Mouse (Mus musculus) forebrain, embryonic 13.5 days (tissue): ENCODE data around the gene Fryl. TPM values are rescaled to one million over a fixed set of nuclear protein-coding genes. Genes with fewer than 3 reads are reported as not detected.

Experiments used
- ATAC-seq: fragments of 200-750 bp; cut with Nextera tagmentation; 2 replicates; pipeline ENCODE4 v1.8.0; 2017
- H3K27ac ChIP-seq: fragments of 300-500 bp; sonication (generic); 2 replicates; pipeline ENCODE4 v1.5.1; 2015; ENCODE audit warnings: inconsistent platforms, mild to moderate bottlenecking, moderate library complexity
- H3K27me3 ChIP-seq: fragments of 300-500 bp; sonication (generic); 2 replicates; pipeline ENCODE4 v1.6.1; 2015; ENCODE audit warnings: mild to moderate bottlenecking, inconsistent platforms
- H3K36me3 ChIP-seq: fragments of 300-500 bp; sonication (generic); 2 replicates; pipeline ENCODE4 v1.6.1; 2015; ENCODE audit warnings: mild to moderate bottlenecking, inconsistent platforms; ENCODE audit not compliant: poor library complexity, severe bottlenecking
- H3K4me1 ChIP-seq: fragments of 300-500 bp; sonication (generic); 2 replicates; pipeline ENCODE4 v1.6.1; 2015; ENCODE audit warnings: inconsistent platforms
- H3K4me2 ChIP-seq: fragments of 300-500 bp; sonication (generic); 2 replicates; pipeline ENCODE4 v1.6.1; 2015; ENCODE audit warnings: inconsistent platforms, mild to moderate bottlenecking, moderate library complexity
- H3K4me3 ChIP-seq: fragments of 300-500 bp; sonication (generic); 2 replicates; pipeline ENCODE4 v1.5.1; 2015; ENCODE audit warnings: mild to moderate bottlenecking, inconsistent platforms
- H3K9ac ChIP-seq: fragments of 300-500 bp; sonication (generic); 2 replicates; pipeline ENCODE4 v1.6.1; 2015; ENCODE audit warnings: mild to moderate bottlenecking, inconsistent platforms
- H3K9me3 ChIP-seq: fragments of 300-500 bp; sonication (generic); replicated peaks from 2 replicates; pipeline ENCODE4 v1.6.1; 2016; ENCODE audit warnings: inconsistent platforms
- WGBS: fragments of 180-500 bp; shearing (Covaris S2); methylation state at CpG from one replicate; pipeline ENCODE4 v1.1.7; 2015; 5-methylcytosine and 5-hydroxymethylcytosine counted together
- polyA plus RNA-seq: library from polyadenylated mRNA; unstranded; fragments of >200 nt; fragmentation: Nextera tagmentation; extraction: Ambion mirVana; gene quantifications from 2 replicates; pipeline ENCODE4 v1.2.1, GENCODE M21; 2015

Fryl gene
- polyA plus RNA-seq, 1 experiment from 2014 or later = 46.7 TPM

- Histone ChIP-seq H3K4me2 (no peak overlapping the region), H3K4me3 (no peak overlapping the region), H3K36me3 (peaks cover 24% of the 10 kb centered on the region), H3K27me3 (no peaks in the 10 kb centered on the region), H3K4me1 (peaks cover 22% of the 10 kb centered on the region), H3K9me3 (no peaks in the 10 kb centered on the region), H3K9ac (no peak overlapping the region), H3K27ac (no peak overlapping the region)
- WGBS = 85% methylated on average over 15 of the region's 15 CpGs
- no peak for ATAC-seq
These were observed 44.5 kb downstream of the Fryl start for GRCm38 (mm10) chr5:73211961-73212360.

- 89% methylated on average over 6 of the region's 6 CpGs for WGBS
These were observed 45.5 kb downstream of the Fryl start for GRCm38 (mm10) chr5:73210971-73211315.

DNA sequence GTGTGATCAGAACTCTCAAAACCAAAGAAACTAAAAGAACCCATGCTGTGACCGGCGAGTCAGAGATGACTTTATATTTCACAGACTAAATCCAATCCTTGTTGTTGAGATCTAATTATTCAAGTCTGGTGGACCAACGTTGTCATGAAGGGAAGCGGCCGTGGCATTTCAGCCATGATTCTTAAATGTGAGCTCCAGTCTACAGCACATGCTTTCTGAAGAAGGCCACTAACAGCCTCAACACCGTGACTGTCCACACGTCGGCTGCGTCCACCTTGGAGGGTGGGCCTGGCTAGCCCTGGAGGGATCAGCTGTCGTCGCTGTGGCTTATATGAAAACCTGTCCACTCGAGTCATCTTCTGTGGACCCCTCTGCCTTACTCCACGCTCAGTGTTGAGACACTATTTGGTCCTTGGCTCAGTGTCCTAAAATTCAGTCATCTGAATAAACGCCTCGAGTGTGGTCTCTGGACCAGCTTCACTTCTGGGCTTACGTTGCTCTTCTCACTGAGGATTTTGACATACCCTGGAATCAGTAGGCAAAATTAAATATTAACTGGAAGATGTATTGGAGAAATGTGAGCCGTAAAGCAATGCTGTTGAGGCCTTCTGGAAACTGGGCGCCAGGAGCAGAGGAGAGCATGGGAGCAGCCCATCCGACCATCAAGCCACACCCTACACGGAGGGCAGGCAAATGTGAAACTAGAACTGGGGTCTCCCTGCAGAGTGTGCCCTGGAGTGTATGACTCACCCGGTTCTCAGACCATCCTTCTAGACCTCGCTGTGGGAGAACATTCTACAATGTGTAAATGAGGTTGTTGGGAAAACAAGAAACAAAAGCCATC lies 46.1 kb downstream of the Fryl start:
- peak overlapping the region; percentile 31; the same call in 1 of the 2 replicates for H3K27ac ChIP-seq

More at GRCm38 (mm10) chr5:73210971-73211315, 45.5 kb downstream of the Fryl start:
- no peaks in the 10 kb centered on the region for H3K27me3 ChIP-seq
- ATAC-seq = no peak
- H3K4me1 ChIP-seq = peaks cover 22% of the 10 kb centered on the region
- no peak overlapping the region for H3K27ac ChIP-seq
- no peak overlapping the region for H3K4me3 ChIP-seq
- no peak overlapping the region for H3K9ac ChIP-seq
- peaks cover 24% of the 10 kb centered on the region for H3K36me3 ChIP-seq
- H3K9me3 ChIP-seq = no peaks in the 10 kb centered on the region
- no peak overlapping the region for H3K4me2 ChIP-seq

DNA sequence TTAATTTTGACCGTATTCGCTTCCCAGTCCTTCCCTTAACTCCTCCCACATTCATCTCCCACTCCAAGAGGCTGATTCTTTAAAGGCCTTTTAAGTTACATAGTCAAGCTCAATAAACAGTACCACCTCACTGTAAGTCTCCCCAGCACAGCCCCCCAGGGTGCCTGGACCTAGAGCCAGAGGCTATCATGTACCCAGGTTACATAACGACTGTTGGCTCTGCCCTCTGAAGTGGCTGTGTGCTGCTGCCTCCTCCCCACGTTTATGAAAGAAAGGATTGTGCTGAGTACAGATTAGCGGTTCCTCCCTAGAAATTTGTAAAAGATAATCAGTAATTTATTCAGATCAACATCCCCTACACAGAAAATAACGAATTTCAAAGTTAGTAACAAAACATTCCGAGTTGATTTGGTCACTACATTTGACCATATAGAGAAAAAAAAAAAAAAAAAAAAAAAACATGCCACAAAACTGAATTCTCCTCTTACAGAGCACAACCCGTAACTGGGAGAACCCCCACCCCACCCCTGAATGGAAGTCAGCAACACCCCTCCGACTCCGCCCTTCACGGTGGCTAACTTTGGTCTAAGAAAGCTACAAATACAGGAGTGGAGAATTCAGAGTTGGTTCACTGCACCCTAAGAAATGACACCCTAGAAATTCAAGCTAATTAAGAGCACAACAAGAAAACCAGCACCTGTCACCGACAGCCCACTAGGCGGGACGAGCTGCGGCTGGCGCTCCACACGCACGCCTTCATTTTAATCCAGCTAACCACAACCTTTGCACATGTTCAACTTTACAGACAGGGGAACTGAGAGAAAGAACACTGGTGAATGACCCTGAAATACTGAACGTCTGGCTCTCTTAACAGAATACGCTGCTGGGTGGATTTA lies 47.0 kb downstream of the Fryl start:
- Histone ChIP-seq H3K4me3 (no peak overlapping the region), H3K27me3 (no peaks in the 10 kb centered on the region), H3K9me3 (no peaks in the 10 kb centered on the region), H3K4me2 (0 out of 2 replicates have a peak overlapping the region, but pooled peaks have one; percentile 16), H3K36me3 (peaks cover 24% of the 10 kb centered on the region), H3K4me1 (peaks cover 22% of the 10 kb centered on the region), H3K27ac (peak overlapping the region; percentile 48; the same call in 1 of the 2 replicates), H3K9ac (no peak overlapping the region)
- 28% methylated on average over 20 of the region's 20 CpGs for whole genome bisulfite sequencing
- ATAC-seq = peak; percentile 55; the same call in 1 of the 2 replicates

More for the DNA sequence above, 46.1 kb downstream of the Fryl start:
- 86% methylated on average over 22 of the region's 22 CpGs for WGBS
- peaks cover 24% of the 10 kb centered on the region for H3K36me3 ChIP-seq
- no peaks in the 10 kb centered on the region for H3K27me3 ChIP-seq
- H3K4me3 ChIP-seq = no peak overlapping the region
- H3K9ac ChIP-seq = no peak overlapping the region
- H3K9me3 ChIP-seq = no peaks in the 10 kb centered on the region
- peaks cover 22% of the 10 kb centered on the region for H3K4me1 ChIP-seq
- no peak overlapping the region for H3K4me2 ChIP-seq
- no peak for ATAC-seq

GRCm38 (mm10) chr5:73208645-73209044 lies 47.8 kb downstream of the Fryl start:
- Histone ChIP-seq H3K4me1 (peaks cover 22% of the 10 kb centered on the region), H3K36me3 (peaks cover 22% of the 10 kb centered on the region), H3K27ac (no peak overlapping the region), H3K27me3 (no peaks in the 10 kb centered on the region), H3K9ac (no peak overlapping the region), H3K4me2 (no peak overlapping the region), H3K4me3 (no peak overlapping the region), H3K9me3 (no peaks in the 10 kb centered on the region)
- no peak for ATAC-seq
- WGBS = 66% methylated on average over 6 of the region's 6 CpGs

- Histone ChIP-seq H3K27me3 (no peaks in the 10 kb centered on the region), H3K4me3 (no peak overlapping the region), H3K9ac (no peak overlapping the region), H3K27ac (no peak overlapping the region), H3K4me2 (no peak overlapping the region), H3K9me3 (no peaks in the 10 kb centered on the region), H3K4me1 (peaks cover 22% of the 10 kb centered on the region), H3K36me3 (peaks cover 9% of the 10 kb centered on the region; the same call in 1 of the 2 replicates)
- ATAC-seq = no peak
- WGBS = 91% methylated on average over 9 of the region's 9 CpGs
These were observed 49.7 kb downstream of the Fryl start for GRCm38 (mm10) chr5:73206722-73207121.

DNA sequence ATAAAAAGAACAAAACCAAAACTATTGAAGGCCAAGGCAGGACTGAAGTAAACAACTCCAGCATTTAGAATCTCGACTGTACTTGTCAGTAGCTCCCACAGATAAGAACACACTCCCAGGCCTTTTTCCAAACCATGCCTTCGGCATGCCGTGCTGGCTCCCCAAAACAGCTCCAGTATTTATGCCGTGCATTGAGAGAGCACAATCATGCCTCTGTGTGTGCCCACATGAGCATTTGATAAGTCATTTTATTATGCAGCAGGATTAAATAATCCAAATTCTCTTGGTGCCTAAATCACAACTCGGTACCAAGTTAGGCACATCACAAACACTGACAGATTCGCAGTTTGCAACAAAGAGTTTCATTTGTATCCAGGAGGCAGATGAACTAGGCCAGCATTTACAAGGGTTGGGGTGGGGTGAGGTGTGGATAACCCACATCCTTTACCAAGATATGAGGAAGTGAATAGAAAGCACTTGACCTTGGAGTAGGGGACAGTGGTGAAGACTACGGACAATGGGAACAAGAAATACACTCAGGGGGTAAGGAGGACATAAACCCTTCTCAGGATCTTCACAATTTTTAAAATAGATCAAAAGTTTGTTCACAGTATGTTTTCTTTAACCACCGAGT lies 50.3 kb downstream of the Fryl start:
- Histone ChIP-seq H3K4me2 (no peak overlapping the region), H3K27me3 (no peaks in the 10 kb centered on the region), H3K4me3 (no peak overlapping the region), H3K36me3 (peaks cover 9% of the 10 kb centered on the region; the same call in 1 of the 2 replicates), H3K9me3 (no peaks in the 10 kb centered on the region), H3K27ac (no peak overlapping the region), H3K9ac (no peak overlapping the region), H3K4me1 (peaks cover 22% of the 10 kb centered on the region)
- ATAC-seq = no peak
- 84% methylated on average over 8 of the region's 8 CpGs for WGBS

GRCm38 (mm10) chr5:73205050-73205449 lies 51.4 kb downstream of the Fryl start:
- H3K27ac ChIP-seq = no peak overlapping the region
- peaks cover 15% of the 10 kb centered on the region for H3K4me1 ChIP-seq
- H3K4me2 ChIP-seq = no peak overlapping the region
- no peak overlapping the region for H3K9ac ChIP-seq
- H3K36me3 ChIP-seq = 0 out of 2 replicates have a peak, but pooled peaks cover 2% of the 10 kb centered on the region
- WGBS = 78% methylated on average over 3 of the region's 3 CpGs
- peak; percentile 54; the same call in 1 of the 2 replicates for ATAC-seq
- H3K4me3 ChIP-seq = no peak overlapping the region
- H3K27me3 ChIP-seq = no peaks in the 10 kb centered on the region
- no peaks in the 10 kb centered on the region for H3K9me3 ChIP-seq

DNA sequence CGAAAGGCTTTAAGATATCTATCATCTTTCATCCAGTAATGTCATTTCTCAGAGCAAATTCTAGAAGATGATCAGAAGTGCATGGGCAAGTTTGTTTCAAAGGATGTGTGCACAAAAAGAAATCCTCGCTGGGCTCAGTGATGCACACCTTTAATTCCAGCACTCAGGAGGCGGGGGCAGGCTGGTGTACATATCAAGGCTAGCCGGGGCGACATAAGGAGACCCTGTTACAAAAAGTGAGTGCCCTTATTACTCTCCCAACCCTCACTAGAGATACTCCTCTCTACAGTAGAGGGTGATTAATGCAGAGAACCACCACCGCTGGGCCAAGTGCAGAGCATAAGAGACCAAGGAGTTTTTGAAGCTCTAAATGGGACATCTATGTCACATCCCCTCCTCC lies 53.9 kb downstream of the Fryl start:
- H3K4me2 ChIP-seq = no peak overlapping the region
- no peak for ATAC-seq
- no peaks in the 10 kb centered on the region for H3K9me3 ChIP-seq
- H3K27me3 ChIP-seq = no peaks in the 10 kb centered on the region
- WGBS = 98% methylated on average over 6 of the region's 6 CpGs
- no peak overlapping the region for H3K27ac ChIP-seq
- no peak overlapping the region for H3K4me3 ChIP-seq
- H3K9ac ChIP-seq = no peak overlapping the region
- H3K4me1 ChIP-seq = no peaks in the 10 kb centered on the region
- no peaks in the 10 kb centered on the region for H3K36me3 ChIP-seq

DNA sequence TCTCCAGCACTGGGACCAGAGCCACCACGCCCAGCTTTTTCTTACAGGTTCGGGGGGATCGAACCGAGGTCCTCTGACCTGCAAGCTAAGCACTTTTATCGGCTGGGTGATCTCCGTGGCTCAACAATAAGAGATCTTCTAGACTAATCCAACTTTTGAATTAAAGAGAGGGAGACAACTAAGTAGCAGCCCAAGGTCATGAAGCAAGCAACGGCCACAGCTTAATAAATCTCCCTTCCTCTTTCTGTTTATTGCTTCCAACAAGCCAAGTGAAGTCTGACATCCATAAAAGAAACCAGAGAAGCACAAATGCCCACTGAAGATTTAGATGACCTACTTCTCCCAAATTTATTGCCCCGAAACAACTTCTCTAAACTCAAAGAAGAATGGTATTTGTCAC lies 54.3 kb downstream of the Fryl start:
- Histone ChIP-seq H3K4me3 (no peak overlapping the region), H3K9me3 (no peaks in the 10 kb centered on the region), H3K4me2 (no peak overlapping the region), H3K27ac (no peak overlapping the region), H3K4me1 (no peaks in the 10 kb centered on the region), H3K27me3 (no peaks in the 10 kb centered on the region), H3K9ac (no peak overlapping the region), H3K36me3 (no peaks in the 10 kb centered on the region)
- 93% methylated on average over 8 of the region's 8 CpGs for WGBS
- no peak for ATAC-seq

- Histone ChIP-seq H3K27me3 (no peaks in the 10 kb centered on the region), H3K36me3 (no peaks in the 10 kb centered on the region), H3K9me3 (no peaks in the 10 kb centered on the region), H3K4me1 (no peaks in the 10 kb centered on the region), H3K4me3 (no peak overlapping the region), H3K27ac (no peak overlapping the region), H3K9ac (no peak overlapping the region), H3K4me2 (no peak overlapping the region)
- no peak for ATAC-seq
- WGBS = 92% methylated on average over 16 of the region's 16 CpGs
These were observed 55.7 kb downstream of the Fryl start for GRCm38 (mm10) chr5:73200387-73201384.
